Mouse (Mus musculus) cerebellum, postnatal 4 days (tissue): ENCODE data around the gene Cacna1c.
A peak's percentile ranks its signal among the peaks of the same experiment; 100 is the strongest.

Experiments
- DNase-seq, 2 experiments: peaks; one replicate each; pipeline ENCODE4 v3.0.0; 2022; ENCODE audit warnings: low spot score in 2 of 2, mixed read lengths in 1 of 2

Gene Cacna1c

DNA sequence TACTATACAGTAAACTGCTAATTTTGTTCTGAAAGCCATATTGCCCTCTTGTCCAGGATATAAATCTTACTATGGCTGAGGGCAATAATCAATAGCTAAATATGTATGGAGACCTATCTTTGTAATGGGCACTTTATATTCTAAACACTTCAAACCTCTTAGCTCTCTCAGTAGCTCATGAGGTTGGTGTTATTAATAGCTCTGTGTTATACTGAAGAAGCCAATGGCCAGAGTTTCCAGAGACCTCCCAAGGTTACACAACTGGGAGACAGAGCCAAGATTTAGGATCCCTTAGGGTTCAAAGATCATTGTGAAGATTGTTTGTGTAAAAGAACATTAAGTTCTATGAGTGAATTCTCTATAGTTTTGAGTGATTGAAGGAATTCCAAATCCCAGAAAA, 30.5 kb downstream of the Cacna1c start:
- no peak for DNase-seq

- no peak for DNase-seq
These were observed 51.1 kb downstream of the Cacna1c start for GRCm38 (mm10) chr6:119145109-119145508.

DNA sequence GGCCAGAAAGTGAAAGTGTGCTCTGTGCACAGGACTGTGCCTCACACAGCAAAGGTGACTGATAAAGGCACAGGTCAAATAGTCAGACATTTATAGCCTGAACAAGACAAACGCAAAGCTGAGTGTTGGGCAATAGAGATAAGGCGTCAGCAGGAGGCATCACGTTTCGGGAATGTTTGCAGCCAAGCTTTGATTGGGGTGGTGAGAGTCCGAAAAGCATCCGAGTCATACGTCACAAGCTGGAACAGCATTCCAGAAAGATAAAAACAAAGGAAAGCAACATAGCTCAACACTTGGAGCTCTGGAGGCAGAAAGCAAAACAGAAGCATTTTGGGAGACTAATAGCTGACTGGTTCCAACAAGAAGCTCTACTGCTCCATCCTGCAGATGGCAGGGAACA, 56.7 kb downstream of the Cacna1c start:
- no peak for DNase-seq

DNA sequence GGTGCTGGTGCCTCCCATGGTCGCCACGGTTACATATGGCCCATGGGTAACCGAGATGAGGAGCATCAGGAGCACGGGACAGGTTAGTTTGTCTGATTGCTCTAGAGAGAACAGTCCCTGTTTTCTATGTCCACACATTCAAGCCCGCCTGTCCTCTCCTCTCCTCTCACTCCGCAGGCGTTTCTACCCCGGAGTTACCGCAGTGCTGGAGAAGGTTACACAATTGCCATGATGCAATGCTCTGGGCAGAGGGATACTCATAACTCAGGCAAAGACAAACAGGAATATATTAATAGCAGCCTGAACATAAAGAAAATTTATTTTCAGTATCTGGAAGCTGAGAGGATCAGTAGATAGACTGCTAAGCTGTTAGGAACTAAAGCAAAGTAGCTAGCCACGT, 58.5 kb downstream of the Cacna1c start:
- DNase-seq: no peak

GRCm38 (mm10) chr6:119132863-119133262, 63.4 kb downstream of the Cacna1c start:
- DNase-seq: no peak

DNA sequence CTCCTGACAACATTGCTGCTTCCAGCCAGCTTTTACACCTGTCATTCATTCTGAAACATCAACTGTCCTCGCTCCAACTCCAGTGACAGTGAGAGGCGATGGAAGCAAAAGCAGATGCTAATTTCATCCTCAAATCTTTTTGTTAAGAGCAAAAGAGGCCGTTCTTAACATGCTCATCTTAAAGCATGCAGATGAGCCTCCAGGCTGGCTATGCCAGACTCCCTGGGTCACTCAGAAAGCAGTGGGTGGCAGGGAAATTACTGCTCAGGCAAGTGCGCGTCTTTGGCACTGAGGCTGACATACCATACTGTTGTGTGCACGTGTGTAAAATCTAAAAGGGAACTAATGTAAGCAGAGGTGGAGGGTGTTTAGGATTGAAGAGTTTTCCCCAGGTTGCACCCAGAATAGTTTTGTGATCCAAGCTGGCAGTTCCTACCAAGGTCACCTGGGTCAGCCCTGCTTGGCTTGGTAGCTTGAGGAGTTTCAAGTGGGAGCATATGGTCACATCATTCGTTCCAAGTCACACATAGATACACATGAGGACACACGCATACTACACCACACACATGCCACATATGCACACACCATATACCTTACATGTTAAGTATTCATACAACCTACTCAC, 64.0 kb downstream of the Cacna1c start:
- no peak for DNase-seq

DNA sequence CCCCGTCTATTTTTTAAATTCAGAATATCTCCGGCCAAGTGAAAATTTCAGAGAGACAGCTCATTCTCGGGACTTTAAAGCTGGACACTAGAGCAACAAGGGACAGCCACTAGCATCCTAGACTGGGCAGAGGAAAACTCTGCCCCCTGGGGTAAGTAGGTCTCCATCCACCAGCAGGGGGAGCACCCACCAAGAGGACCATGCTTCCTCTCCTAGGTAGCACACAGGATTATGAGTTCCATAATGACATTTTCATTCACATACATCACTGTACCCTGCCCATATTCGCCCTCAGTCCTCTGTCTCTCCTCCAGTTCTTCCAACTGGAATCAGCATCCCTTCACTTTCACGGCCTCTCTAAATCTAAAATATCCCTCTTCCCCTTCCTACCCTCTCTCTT, 66.6 kb downstream of the Cacna1c start:
- DNase-seq: peak in 1 of 2 experiments; percentile 53

DNA sequence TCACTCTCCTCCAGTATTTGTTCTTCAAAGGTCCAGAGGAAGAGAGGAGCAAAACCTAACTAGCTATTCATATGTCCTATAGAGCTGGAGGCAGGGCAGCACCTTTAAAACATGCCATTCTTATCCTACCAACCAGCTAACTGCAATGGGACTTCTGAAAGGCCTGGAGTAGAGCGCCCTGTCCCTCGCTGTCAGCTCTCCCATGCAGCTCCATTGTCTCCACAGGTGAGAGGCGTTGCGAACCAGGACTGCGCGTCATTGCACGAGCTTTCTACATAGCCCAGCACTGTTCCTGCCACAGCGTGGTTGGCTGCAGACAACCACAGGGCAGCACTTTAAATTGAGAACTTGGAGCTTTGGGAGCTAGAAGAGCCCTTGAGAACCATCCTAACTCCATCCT, 67.7 kb downstream of the Cacna1c start:
- DNase-seq: no peak

- no peak for DNase-seq
These were observed 68.1 kb downstream of the Cacna1c start for GRCm38 (mm10) chr6:119128076-119128475.

- DNase-seq: no peak
These were observed 69.2 kb downstream of the Cacna1c start for GRCm38 (mm10) chr6:119126991-119127390.

- no peak for DNase-seq
These were observed 77.8 kb downstream of the Cacna1c start for GRCm38 (mm10) chr6:119118371-119118770.

DNA sequence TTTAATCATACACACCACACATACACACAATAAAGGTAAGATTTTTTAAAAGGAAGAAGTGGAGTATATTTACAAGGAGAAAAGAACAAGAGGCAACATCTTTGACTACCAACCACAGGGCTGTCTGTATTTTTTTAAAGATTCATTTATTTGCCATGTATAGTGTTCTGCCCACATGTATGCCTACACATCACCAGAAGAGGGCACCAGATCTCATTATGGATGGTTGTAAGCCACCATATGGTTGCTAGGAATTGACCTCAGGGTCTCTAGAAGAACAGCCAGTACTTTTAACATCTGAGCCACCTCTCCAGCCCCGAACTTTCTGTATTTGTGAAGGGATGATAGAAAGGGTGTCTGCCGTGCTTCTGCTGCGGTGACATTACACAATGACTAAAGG, 79.9 kb downstream of the Cacna1c start:
- DNase-seq: no peak

DNA sequence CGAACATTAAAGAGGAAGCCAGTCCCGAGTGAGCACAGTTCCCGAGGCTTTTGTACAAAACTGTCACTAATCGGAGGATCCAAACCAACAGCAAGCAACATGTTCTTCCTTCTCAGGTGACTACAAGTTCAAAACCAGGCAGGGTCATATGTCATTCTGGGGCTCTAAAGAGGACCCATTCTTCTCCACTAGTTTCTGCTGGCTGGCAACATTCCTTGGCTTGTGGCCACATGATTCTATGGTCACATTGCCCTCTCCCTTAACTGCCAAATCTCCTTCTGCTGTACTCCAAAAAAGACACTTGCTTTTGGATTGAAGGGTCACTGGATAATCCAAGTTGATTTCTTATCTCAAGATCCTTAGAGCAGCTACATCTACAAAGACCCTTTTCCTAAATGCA, 82.9 kb downstream of the Cacna1c start:
- no peak for DNase-seq

DNA sequence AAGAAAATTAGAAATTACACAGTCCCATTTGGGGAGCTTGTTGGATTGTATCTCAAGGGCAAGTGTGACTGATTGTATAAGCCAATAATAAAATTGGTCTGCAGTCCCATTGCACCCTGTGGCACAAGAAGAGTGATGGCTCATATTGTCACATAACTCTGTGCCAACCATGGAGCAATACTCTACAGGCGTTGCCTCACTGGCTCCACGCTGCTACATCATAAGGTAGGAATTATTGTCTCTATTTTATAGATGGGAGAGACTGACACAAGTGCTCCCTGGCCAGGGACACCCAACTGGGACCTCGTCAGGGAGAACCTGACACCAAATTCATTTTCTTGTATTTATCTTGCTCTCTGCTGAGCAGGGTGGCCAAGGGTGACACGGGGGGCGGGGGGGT, 85.8 kb downstream of the Cacna1c start:
- DNase-seq: no peak

DNA sequence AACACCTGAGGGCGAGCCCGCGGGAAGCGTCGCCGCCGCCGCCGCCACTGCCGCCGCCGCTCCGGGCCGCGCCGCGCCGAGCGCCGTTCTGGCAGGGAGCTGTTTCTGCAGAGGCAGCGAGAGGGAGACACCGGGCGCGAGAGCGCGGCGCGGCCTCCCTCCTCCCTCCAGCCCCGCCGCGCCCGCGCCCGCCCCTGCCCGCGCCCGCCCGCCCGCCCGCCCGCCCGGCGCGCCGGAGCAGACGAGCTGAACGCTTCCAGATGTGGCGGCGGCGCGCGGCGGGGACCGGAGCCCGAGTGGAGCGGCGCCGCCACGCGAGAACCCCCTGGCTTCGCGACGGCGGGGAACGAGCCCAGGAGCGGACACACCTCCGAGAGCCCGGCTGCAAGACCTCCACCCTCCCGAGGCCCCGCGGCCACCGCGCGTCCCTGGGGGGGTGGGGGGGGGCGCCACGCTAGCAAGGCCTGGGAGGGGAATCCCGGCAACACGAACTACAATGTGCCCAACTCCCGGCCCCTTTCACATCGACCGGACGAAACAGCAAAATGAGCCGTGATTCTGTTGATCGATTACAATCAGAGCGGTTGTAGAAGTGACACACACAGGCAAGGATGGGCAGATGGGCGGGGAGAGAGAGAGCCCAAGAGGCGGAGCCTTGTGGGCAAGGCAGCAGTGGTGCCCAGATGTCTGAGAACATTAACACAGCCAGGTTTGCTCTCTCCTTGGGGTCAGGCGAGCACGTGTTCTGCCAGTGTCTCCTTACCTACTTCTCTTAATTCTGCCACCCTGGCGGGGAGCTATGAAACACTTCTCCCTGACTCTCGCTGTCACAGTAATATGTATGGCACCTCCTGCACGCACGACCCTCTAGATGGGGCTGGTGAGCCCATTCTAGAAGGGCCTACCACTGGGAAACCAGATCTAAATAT, 87.5 kb downstream of the Cacna1c start:
- DNase-seq: peak in 1 of 2 experiments; percentile 71

DNA sequence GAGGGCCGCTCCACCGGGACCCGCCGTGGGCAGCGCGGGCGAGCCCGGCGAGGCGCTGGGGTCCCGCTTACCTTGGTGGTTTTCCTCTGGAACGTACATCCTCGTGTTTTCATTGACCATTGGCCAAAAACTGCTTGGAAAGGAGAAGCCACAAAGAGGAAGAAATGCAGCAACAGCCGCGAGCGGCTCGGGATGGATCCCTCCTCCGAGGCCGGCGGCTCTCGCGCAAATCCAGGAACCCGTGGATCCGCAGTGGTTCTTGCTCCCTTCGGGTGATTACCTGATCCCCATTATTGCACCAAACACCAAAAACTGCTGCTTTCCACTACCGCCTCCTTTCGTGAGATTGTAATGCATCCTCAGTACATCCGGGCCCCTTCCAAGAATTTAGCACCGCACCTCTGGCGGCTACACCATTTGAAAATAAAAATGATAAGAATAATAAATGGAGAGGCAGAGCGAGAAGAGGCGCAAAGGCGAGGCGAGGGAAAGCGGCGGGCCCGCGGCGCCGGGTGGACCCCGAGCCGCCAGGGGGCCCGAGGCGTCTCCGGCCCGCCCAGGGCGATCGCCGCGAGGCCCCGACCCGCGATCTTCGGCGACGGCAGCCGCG, 88.3 kb downstream of the Cacna1c start:
- DNase-seq: peak in 1 of 2 experiments; percentile 36

DNA sequence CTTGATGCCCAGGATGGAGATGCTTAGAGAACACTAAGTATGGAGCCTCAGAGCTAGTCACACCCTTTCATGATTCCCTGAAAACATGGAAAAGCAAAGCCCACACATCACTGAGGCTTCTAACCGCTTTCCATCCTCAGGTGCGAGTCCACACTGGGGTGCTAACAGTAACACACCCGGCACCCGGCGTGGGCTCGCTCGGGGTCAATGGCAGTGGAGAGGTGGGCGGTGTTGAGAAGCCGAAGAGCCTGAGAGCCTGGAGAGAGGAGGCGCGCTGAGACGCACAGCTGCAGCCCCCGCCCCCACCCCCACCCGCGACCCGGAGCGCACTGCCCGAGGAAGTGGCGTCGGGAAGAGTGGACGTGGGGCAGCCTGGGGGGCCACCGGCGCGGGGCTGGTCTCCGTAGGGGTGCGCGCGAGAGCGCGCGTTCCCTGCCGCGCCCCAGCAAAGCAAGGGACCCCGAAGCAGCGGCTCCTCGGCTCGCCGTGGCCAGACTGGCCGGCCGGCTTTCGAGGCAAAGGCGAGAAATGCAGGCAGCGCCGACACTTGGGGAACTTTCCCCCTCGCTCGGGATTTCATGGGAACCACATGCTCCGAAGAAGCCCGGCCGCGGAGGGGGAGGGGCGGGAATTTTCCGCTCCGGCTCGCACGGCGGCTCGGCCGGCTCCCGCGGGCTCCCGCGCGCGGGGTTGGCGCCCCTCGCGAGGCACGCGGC, 88.9 kb downstream of the Cacna1c start:
- DNase-seq: peak; percentile 48 to 72

- DNase-seq: no peak
These were observed 89.5 kb downstream of the Cacna1c start for GRCm38 (mm10) chr6:119106726-119107125.

DNA sequence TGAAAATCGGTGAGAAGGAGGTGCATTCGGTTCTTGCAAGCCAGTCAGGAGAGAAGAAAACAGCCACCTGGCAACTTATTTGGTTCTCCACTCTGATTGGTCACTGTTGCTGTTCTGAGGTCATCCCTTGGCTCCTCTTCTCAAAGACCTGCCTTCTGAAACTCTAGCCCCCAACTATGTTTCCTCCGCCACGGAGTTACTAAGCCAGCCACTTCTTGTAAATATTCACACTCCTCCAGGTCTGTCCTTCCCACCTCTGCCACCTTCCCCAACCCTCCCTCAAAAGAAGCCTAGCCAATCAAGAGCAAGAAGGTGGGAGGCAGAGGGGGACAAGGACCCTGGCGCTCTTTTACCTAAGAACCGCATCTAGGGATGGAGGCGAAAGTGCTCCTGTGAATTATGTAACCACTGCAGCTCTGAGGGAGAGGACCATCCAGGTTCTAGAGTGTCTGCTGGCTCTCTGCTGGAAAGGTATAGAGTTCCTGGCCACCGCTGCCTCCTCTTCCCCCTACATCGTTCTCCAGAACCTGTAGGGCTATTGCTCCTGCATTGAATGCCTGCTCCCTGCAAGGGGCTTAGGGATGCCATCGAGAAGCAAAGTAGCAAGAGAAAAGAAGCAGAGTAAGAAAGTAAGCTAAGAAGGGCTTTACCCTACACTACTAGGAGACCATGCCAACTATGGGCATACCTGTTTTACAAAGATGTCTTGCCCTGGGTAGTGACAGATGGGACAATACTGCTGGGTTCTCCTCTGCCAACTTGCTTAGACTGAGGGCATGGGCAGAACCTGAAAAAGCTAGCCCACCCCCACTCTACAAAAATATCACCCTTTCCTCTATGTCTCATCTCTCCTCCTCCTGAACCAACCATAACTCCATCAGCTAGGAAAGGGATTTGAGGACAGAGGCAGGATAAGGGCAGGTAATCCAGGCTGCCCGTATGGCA, 90.3 kb downstream of the Cacna1c start:
- no peak for DNase-seq

DNA sequence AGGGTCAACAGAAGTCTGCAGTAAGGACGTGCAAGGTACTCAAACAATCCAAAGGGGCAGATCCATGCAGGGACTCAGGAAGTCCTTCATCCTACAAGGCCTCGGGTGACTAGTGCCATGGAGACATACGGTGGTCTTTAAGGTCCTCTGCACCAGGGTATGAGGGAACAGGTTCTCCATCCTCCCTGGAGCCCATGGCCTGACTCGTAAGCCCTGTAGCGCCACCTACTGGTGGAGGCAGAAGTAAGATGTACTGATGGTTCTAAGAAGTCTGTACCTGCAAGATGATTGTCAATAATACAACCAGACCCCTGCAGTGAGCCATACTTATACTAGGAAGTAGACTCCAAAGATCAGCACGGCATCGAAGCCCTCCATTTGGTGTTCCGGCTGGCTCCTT, 92.0 kb downstream of the Cacna1c start:
- DNase-seq: peak; percentile 75 to 86

DNA sequence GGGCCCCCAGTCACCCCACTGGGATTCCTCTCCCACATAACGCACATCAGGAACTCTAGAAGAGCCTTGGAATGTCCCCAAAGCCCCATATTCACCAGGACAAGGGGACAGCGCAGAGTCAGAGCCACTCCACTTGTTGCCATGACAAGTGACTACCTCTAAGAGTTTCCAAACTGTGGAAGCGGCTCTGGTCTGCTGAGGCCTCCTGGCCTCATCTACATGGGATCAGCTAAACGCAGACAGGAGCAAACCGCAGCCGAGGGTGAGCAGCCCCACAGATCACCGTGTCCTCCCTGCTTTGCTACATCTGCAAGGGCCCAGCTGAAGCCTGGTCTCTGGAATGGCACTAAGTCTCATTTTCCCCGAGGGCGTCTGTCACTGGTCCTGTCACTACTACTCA, 93.3 kb downstream of the Cacna1c start:
- no peak for DNase-seq
